Mouse (Mus musculus) urinary bladder, adult 2 months (tissue): ENCODE results near the gene Isca2. TPM values are rescaled to one million over a fixed set of nuclear protein-coding genes. Genes with fewer than 3 reads are reported as not detected.

Experiments
- DNase-seq: peaks from one replicate; pipeline ENCODE4 v3.0.0; 2022; ENCODE audit warnings: low spot score
- polyA plus RNA-seq: library from polyadenylated mRNA; depleted of rRNA; stranded (reverse); fragments of >200 nt; gene quantifications from 2 replicates; pipeline ENCODE4 v1.2.3, GENCODE M21; 2012

The Isca2 gene
- polyA plus RNA-seq, 1 experiment, result 88.9 TPM

- DNase-seq, result no peak
These were observed 1.0 kb upstream of the Isca2 start for GRCm38 (mm10) chr12:84771981-84772520.

GRCm38 (mm10) chr12:84773476-84773875, 425 bp downstream of the Isca2 start:
- DNase-seq, result no peak

GRCm38 (mm10) chr12:84774376-84774775, 1.3 kb downstream of the Isca2 start:
- no peak for DNase-seq

- DNase-seq, result no peak
These were observed 3.2 kb downstream of the Isca2 start for GRCm38 (mm10) chr12:84776229-84776628.

- peak; percentile 77 for DNase-seq
These were observed 11.7 kb downstream of the Isca2 start for GRCm38 (mm10) chr12:84784604-84785381.

GRCm38 (mm10) chr12:84786091-84786490, 13.0 kb downstream of the Isca2 start:
- DNase-seq, result no peak

GRCm38 (mm10) chr12:84790853-84791252, 17.8 kb downstream of the Isca2 start:
- no peak for DNase-seq

- DNase-seq, result no peak
These were observed 19.6 kb downstream of the Isca2 start for GRCm38 (mm10) chr12:84792629-84793028.

- DNase-seq, result no peak
These were observed 21.6 kb downstream of the Isca2 start for GRCm38 (mm10) chr12:84794647-84795046.

- DNase-seq, result no peak
These were observed 26.0 kb downstream of the Isca2 start for GRCm38 (mm10) chr12:84799086-84799485.

GRCm38 (mm10) chr12:84800419-84800818, 27.4 kb downstream of the Isca2 start:
- DNase-seq, result no peak

GRCm38 (mm10) chr12:84801532-84802110, 28.6 kb downstream of the Isca2 start:
- no peak for DNase-seq

GRCm38 (mm10) chr12:84802625-84803024, 29.6 kb downstream of the Isca2 start:
- DNase-seq, result no peak

GRCm38 (mm10) chr12:84805228-84805842, 32.3 kb downstream of the Isca2 start:
- no peak for DNase-seq

- no peak for DNase-seq
These were observed 33.0 kb downstream of the Isca2 start for GRCm38 (mm10) chr12:84806010-84806409.

GRCm38 (mm10) chr12:84806726-84807125, 33.7 kb downstream of the Isca2 start:
- no peak for DNase-seq

- DNase-seq, result no peak
These were observed 34.3 kb downstream of the Isca2 start for GRCm38 (mm10) chr12:84807351-84807750.

GRCm38 (mm10) chr12:84809033-84809432, 36.0 kb downstream of the Isca2 start:
- DNase-seq, result no peak

GRCm38 (mm10) chr12:84810810-84811209, 37.8 kb downstream of the Isca2 start:
- DNase-seq, result no peak

GRCm38 (mm10) chr12:84811510-84811909, 38.5 kb downstream of the Isca2 start:
- no peak for DNase-seq

- no peak for DNase-seq
These were observed 39.0 kb downstream of the Isca2 start for GRCm38 (mm10) chr12:84812004-84812403.

- DNase-seq, result no peak
These were observed 40.7 kb downstream of the Isca2 start for GRCm38 (mm10) chr12:84813773-84814172.
